Mouse (Mus musculus) lung, adult 2 months (tissue): Measurements from ENCODE around the gene Osbpl8.

Experiments used
- CTCF ChIP-seq: fragments of 200-500 bp; IDR thresholded peaks from 2 replicates; pipeline ENCODE4 v1.5.1; 2011; ENCODE audit warnings: mild to moderate bottlenecking, low read length, control low read depth; ENCODE audit not compliant: insufficient read depth
- POLR2A ChIP-seq: fragments of 200-500 bp; IDR thresholded peaks from 2 replicates; pipeline ENCODE4 v1.6.1; 2011; ENCODE audit warnings: low read depth, mild to moderate bottlenecking, control low read depth, low read length, borderline replicate concordance; ENCODE audit errors: extremely low read depth

- no peak for TF ChIP-seq POLR2A
- TF ChIP-seq CTCF: no peak
Measured at GRCm38 (mm10) chr10:111339296-111339695, 174.7 kb downstream of the Osbpl8 start.
